Mouse (Mus musculus) lung, postnatal 0 days (tissue): ENCODE results near the gene Med27.

Source experiments
- CTCF ChIP-seq: IDR thresholded peaks from 2 replicates; pipeline ENCODE4 v1.5.1; 2016; ENCODE audit warnings: antibody characterized with exemption, mild to moderate bottlenecking
- EP300 ChIP-seq: IDR thresholded peaks from 2 replicates; pipeline ENCODE4 v1.6.1; 2016; ENCODE audit warnings: antibody characterized with exemption, mild to moderate bottlenecking, control low read depth

- TF ChIP-seq CTCF (no peak), EP300 (no peak)
These were observed 169.3 kb downstream of the Med27 start for GRCm38 (mm10) chr2:29515831-29516447.
